In the genomic region with DNA sequence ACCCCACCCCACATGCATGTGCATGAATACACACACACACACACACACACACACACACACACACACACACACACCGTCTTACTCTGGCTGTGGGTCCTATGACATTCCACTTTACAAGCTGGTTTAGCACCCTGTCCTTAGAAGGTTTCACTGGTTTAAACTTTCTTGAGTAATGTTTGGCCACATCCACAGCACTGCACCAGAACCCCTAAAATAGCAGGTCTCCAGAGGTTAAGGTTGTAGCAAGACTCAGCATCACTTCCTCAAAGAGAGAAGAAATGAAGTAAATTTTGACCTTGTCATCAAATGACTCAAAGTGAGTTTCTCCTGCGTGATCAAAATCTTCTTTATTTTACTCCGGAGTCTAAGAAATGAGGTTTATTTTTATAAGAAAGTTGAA, we compare ENCODE assay signal across 32 mouse cellular contexts. TPM values are rescaled to one million over a fixed set of nuclear protein-coding genes. Genes with fewer than 3 reads are reported as not detected.
"Had no signal": no experiment of that assay in that cellular context is flagged by ENCODE, and none has a peak within 500 bp of the region (broad histone marks: within the 10 kb centered on the region; RNA-seq: fewer than 3 reads in every experiment).

No protein-coding gene starts in this region.

- H3K4me3 ChIP-seq: gastrocnemius, adult 2 months; heart, adult 2 months; heart, embryonic 12.5 days; hindbrain, embryonic 10.5 days; hindbrain, embryonic 12.5 days; intestine, embryonic 15.5 days; layer of hippocampus, adult 2 months; left cerebral cortex, adult 2 months had no signal

- H3K9ac ChIP-seq: forebrain, postnatal 0 days; heart, embryonic 12.5 days; hindbrain, embryonic 12.5 days; hindbrain, embryonic 14.5 days; intestine, embryonic 15.5 days had no signal

- H3K4me1 ChIP-seq: heart, embryonic 12.5 days; hindbrain, embryonic 10.5 days; hindbrain, embryonic 12.5 days; intestine, embryonic 15.5 days had no signal

- ATAC-seq: forebrain, postnatal 0 days; hindbrain, embryonic 16.5 days; inflammation-experienced regulatory T-cells, adult 6 months had no signal

- H3K27ac ChIP-seq: gastrocnemius, adult 2 months; heart, adult 2 months; hindbrain, embryonic 10.5 days; hindbrain, embryonic 12.5 days; hindbrain, embryonic 14.5 days; intestine, embryonic 15.5 days; layer of hippocampus, adult 2 months; left cerebral cortex, adult 2 months had no signal

- H3K9me3 ChIP-seq: intestine, embryonic 15.5 days had no signal

- H3K4me2 ChIP-seq: heart, embryonic 12.5 days; hindbrain, embryonic 12.5 days; hindbrain, embryonic 14.5 days; intestine, embryonic 15.5 days; liver, embryonic 11.5 days had no signal

- DNase-seq: forebrain, postnatal 0 days; gastrocnemius, adult 2 months; gastrocnemius, postnatal 10 days; gastrocnemius, postnatal 25 days; heart, adult 11 months; heart, adult 2 months; heart, postnatal 10 days; heart, postnatal 4 days; liver had no signal

- H3K27me3 ChIP-seq: heart, embryonic 12.5 days; hindbrain, embryonic 12.5 days; intestine, embryonic 15.5 days had no signal

- H3K36me3 ChIP-seq: heart, embryonic 12.5 days; hindbrain, embryonic 12.5 days; intestine, embryonic 15.5 days had no signal

RNA-seq across cellular contexts. Expression of gene Gm9376, which starts 15.5 kb away (rescaled TPM):
- total RNA-seq: forebrain, postnatal 0 days; gastrocnemius, adult 2 months; gastrocnemius, postnatal 10 days; gastrocnemius, postnatal 25 days; gastrocnemius, postnatal 4 days; heart, adult 2 months; heart, postnatal 10 days; heart, postnatal 25 days; heart, postnatal 4 days; layer of hippocampus, adult 2 months; layer of hippocampus, postnatal 10 days; layer of hippocampus, postnatal 25 days; left cerebral cortex, adult 2 months; left cerebral cortex, postnatal 14 days; left cerebral cortex, postnatal 36 days had no signal
- polyA plus RNA-seq: forebrain, postnatal 0 days; heart, adult 2 months; heart, embryonic 12.5 days; heart, embryonic 14.5 days; heart, embryonic 16.5 days; hindbrain, embryonic 10.5 days; hindbrain, embryonic 12.5 days; hindbrain, embryonic 14.5 days; hindbrain, embryonic 16.5 days; inflammation-experienced regulatory T-cells, adult 6 months; intestine, embryonic 15.5 days; intestine, postnatal 0 days; kidney, embryonic 14.5 days; kidney, embryonic 16.5 days; limb, embryonic 11.5 days; limb, embryonic 14.5 days; liver, embryonic 11.5 days had no signal

RNA-seq across cellular contexts. Expression of gene Sox21, which starts 45.4 kb away (rescaled TPM):
- total RNA-seq: gastrocnemius, adult 2 months; gastrocnemius, postnatal 10 days; gastrocnemius, postnatal 25 days; heart, adult 2 months; heart, postnatal 10 days; heart, postnatal 25 days; heart, postnatal 4 days had no signal
- polyA plus RNA-seq: inflammation-experienced regulatory T-cells, adult 6 months; kidney, embryonic 14.5 days; kidney, embryonic 16.5 days had no signal
